Mouse (Mus musculus) liver, adult 2 months (tissue): Measurements from ENCODE around the gene Sh3pxd2a.
A peak's percentile ranks its signal among the peaks of the same experiment; 100 is the strongest.

ENCODE experiments used
- CTCF ChIP-seq: fragments of 200-500 bp; IDR thresholded peaks from 2 replicates; pipeline ENCODE4 v1.5.1; 2011; ENCODE audit warnings: low read depth, low read length, control low read depth
- POLR2A ChIP-seq: fragments of 200-500 bp; IDR thresholded peaks from 2 replicates; pipeline ENCODE4 v1.6.1; 2011; ENCODE audit warnings: low read length, control low read depth; ENCODE audit not compliant: insufficient read depth; ENCODE audit errors: extremely low read depth

DNA sequence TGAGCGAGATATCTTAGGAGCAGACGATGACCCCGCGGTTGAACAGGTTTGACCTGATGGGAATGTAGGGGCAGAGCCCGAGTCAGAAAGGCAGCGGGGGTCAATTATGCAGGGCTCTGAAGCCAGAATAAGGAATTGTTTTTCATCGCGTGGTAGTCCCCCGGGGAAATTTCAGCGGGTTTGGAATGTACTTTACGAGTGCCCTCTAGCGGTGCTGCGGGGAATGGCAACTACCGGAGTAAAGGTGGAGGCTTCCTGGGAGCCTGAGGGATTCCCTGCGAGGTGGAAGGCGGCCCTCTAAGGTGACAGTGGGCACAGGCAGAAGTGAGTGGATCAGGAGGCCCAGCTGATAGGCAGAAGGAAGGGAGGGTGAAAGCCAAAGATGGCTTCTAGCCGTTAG, 125.0 kb downstream of the Sh3pxd2a start:
- TF ChIP-seq CTCF (peak; percentile 87), POLR2A (no peak)
